Mouse (Mus musculus): ENCODE data around the gene Acap1.
"Not testable (repeated sequence)": the region's sequence is repeated elsewhere in the genome, so short reads cannot be mapped to it uniquely, and the experiment has no call there.

The Acap1 gene

GRCm38 (mm10) chr11:69895291-69895690 is at the start of gene Acap1:
TSS of gene Acap1 (minus strand) at chr11:69895539.
- peak; percentile 83 for DNase-seq

- DNase-seq, result no peak
Observed at GRCm38 (mm10) chr11:69940962-69941361, 45.6 kb upstream of the Acap1 start.

GRCm38 (mm10) chr11:69939731-69940130 is 44.4 kb upstream of the Acap1 start:
- no peak for DNase-seq

- DNase-seq, result no peak
Observed at GRCm38 (mm10) chr11:69939181-69939580, 43.8 kb upstream of the Acap1 start.

GRCm38 (mm10) chr11:69938401-69938979 is 43.2 kb upstream of the Acap1 start:
- no peak for DNase-seq

GRCm38 (mm10) chr11:69937834-69938233 is 42.5 kb upstream of the Acap1 start:
- DNase-seq, result no peak

GRCm38 (mm10) chr11:69937385-69937784 is 42.0 kb upstream of the Acap1 start:
- DNase-seq, result no peak

GRCm38 (mm10) chr11:69936714-69937347 is 41.5 kb upstream of the Acap1 start:
- DNase-seq, result no peak

- DNase-seq, result no peak
Observed at GRCm38 (mm10) chr11:69936156-69936555, 40.8 kb upstream of the Acap1 start.

- DNase-seq, result peak; percentile 93
Observed at GRCm38 (mm10) chr11:69935137-69935879, 40.0 kb upstream of the Acap1 start, which contains the start of gene Ybx2. TSS of gene Ybx2 (plus strand) at chr11:69935796.

GRCm38 (mm10) chr11:69934681-69935080 is 39.3 kb upstream of the Acap1 start:
- DNase-seq, result no peak

GRCm38 (mm10) chr11:69934169-69934568 is 38.8 kb upstream of the Acap1 start:
- peak; percentile 94 for DNase-seq

- DNase-seq, result no peak
Observed at GRCm38 (mm10) chr11:69933066-69933465, 37.7 kb upstream of the Acap1 start.

- DNase-seq, result peak; percentile 43
Observed at GRCm38 (mm10) chr11:69932254-69932653, 36.9 kb upstream of the Acap1 start.

GRCm38 (mm10) chr11:69931769-69932168 is 36.4 kb upstream of the Acap1 start:
- no peak for DNase-seq

- peak; percentile 45 for DNase-seq
Observed at GRCm38 (mm10) chr11:69930967-69931537, 35.7 kb upstream of the Acap1 start.

- DNase-seq, result not testable (repeated sequence)
Observed at GRCm38 (mm10) chr11:69930176-69930575, 34.8 kb upstream of the Acap1 start.

GRCm38 (mm10) chr11:69929712-69930111 is 34.4 kb upstream of the Acap1 start:
- no peak for DNase-seq

- DNase-seq, result no peak
Observed at GRCm38 (mm10) chr11:69927501-69927900, 32.2 kb upstream of the Acap1 start.

- DNase-seq, result no peak
Observed at GRCm38 (mm10) chr11:69922796-69923195, 27.5 kb upstream of the Acap1 start.

- peak; percentile 29 for DNase-seq
Observed at GRCm38 (mm10) chr11:69922012-69922756, 26.8 kb upstream of the Acap1 start.

- peak; percentile 100 for DNase-seq
Observed at GRCm38 (mm10) chr11:69921114-69922011, 26.0 kb upstream of the Acap1 start, which contains the start of gene Eif5a. TSS of gene Eif5a (minus strand) at chr11:69921958.

Measured in thymus, postnatal 25 days (tissue).